Mouse (Mus musculus): ENCODE measurements around the gene Hsh2d. TPM values are rescaled to one million over a fixed set of nuclear protein-coding genes. Genes with fewer than 3 reads are reported as not detected.

Hsh2d gene
- total and polyA plus RNA-seq, 3 experiments = 0.16 to 2.2 TPM; not detected in 1

- ATAC-seq (ENCODE audit: extremely low read depth, insufficient number of reproducible peaks, low FRiP score, poor library complexity, severe bottlenecking) = no peak
- Histone ChIP-seq H3K4me1 (ENCODE audit: insufficient read depth, low read depth, low read length) (peaks cover 8% of the 10 kb centered on the region; the same call in 1 of the 2 replicates), H3K27me3 (ENCODE audit: insufficient read depth, low read length) (peaks cover 44% of the 10 kb centered on the region), H3K36me3 (replicated peaks) (no peaks in the 10 kb centered on the region), H3K9me3 (replicated peaks) (no peaks in the 10 kb centered on the region), H3K4me3 (ENCODE audit: low read depth, low read length) (no peak overlapping the region)
- TF ChIP-seq POLR2AphosphoS5 (IDR thresholded peaks at IDR 0.05; ENCODE audit: insufficient replicate concordance, low read depth, low read length) (no peak), GATA1 (IDR thresholded peaks at IDR 0.05; ENCODE audit: borderline replicate concordance, low read length) (no peak), CTCF (IDR thresholded peaks at IDR 0.05; ENCODE audit: low read depth, low read length) (no peak), TAL1 (conservative IDR thresholded peaks at IDR 0.05; ENCODE audit: low read depth, low read length) (no peak), GATA2 (IDR thresholded peaks at IDR 0.05; ENCODE audit: borderline replicate concordance, low read depth, low read length) (no peak)
- DNase-seq (ENCODE audit: low spot score) = no peak
Observed at GRCm38 (mm10) chr8:72208582-72208981, 19.1 kb downstream of the Hsh2d start.

DNA sequence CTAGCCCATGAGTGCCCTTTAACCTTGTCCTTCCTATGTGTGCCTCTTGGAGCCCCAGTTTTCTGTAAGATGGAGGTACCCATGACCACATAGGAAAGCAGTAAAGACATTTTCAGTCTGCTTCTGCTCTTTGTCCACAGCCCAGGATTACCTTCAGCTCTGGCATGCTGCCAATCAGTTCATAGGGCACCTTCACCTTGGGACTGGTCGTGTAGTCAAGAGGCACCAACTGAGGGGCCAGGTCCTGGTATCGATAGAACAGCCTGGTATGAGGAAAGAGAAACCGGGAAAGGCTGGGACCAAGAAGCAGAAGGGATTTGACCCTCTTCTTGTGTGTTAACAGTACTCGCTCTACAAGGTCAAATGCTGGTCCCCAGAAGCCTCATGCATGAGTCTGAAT, 20.8 kb downstream of the Hsh2d start:
- TF ChIP-seq CTCF (IDR thresholded peaks at IDR 0.05; ENCODE audit: low read depth, low read length) (no peak), GATA1 (IDR thresholded peaks at IDR 0.05; ENCODE audit: borderline replicate concordance, low read length) (no peak), TAL1 (conservative IDR thresholded peaks at IDR 0.05; ENCODE audit: low read depth, low read length) (no peak), GATA2 (IDR thresholded peaks at IDR 0.05; ENCODE audit: borderline replicate concordance, low read depth, low read length) (no peak), POLR2AphosphoS5 (IDR thresholded peaks at IDR 0.05; ENCODE audit: insufficient replicate concordance, low read depth, low read length) (no peak)
- Histone ChIP-seq H3K9me3 (replicated peaks) (no peaks in the 10 kb centered on the region), H3K36me3 (replicated peaks) (no peaks in the 10 kb centered on the region), H3K4me1 (ENCODE audit: insufficient read depth, low read depth, low read length) (peaks cover 11% of the 10 kb centered on the region), H3K27me3 (ENCODE audit: insufficient read depth, low read length) (peaks cover 43% of the 10 kb centered on the region), H3K4me3 (ENCODE audit: low read depth, low read length) (no peak overlapping the region)
- ATAC-seq (ENCODE audit: extremely low read depth, insufficient number of reproducible peaks, low FRiP score, poor library complexity, severe bottlenecking) (no peak), DNase-seq (ENCODE audit: low spot score) (no peak)

GRCm38 (mm10) chr8:72210710-72211109, 21.3 kb downstream of the Hsh2d start:
- peaks cover 15% of the 10 kb centered on the region for H3K4me1 ChIP-seq (ENCODE audit: insufficient read depth, low read depth, low read length)
- H3K27me3 ChIP-seq (ENCODE audit: insufficient read depth, low read length) = peaks cover 38% of the 10 kb centered on the region
- H3K9me3 ChIP-seq (replicated peaks) = no peaks in the 10 kb centered on the region
- ATAC-seq (ENCODE audit: extremely low read depth, insufficient number of reproducible peaks, low FRiP score, poor library complexity, severe bottlenecking) = no peak
- H3K36me3 ChIP-seq (replicated peaks) = no peaks in the 10 kb centered on the region
- no peak overlapping the region for H3K4me3 ChIP-seq (ENCODE audit: low read depth, low read length)
- no peak for TF ChIP-seq POLR2AphosphoS5 (IDR thresholded peaks at IDR 0.05; ENCODE audit: insufficient replicate concordance, low read depth, low read length)
- no peak for TF ChIP-seq CTCF (IDR thresholded peaks at IDR 0.05; ENCODE audit: low read depth, low read length)
- TF ChIP-seq GATA2 (IDR thresholded peaks at IDR 0.05; ENCODE audit: borderline replicate concordance, low read depth, low read length) = no peak
- no peak for TF ChIP-seq GATA1 (IDR thresholded peaks at IDR 0.05; ENCODE audit: borderline replicate concordance, low read length)
- no peak for TF ChIP-seq TAL1 (conservative IDR thresholded peaks at IDR 0.05; ENCODE audit: low read depth, low read length)
- no peak for DNase-seq (ENCODE audit: low spot score)

- ATAC-seq (ENCODE audit: extremely low read depth, insufficient number of reproducible peaks, low FRiP score, poor library complexity, severe bottlenecking) (no peak), DNase-seq (ENCODE audit: low spot score) (no peak)
- no peak overlapping the region for H3K4me3 ChIP-seq (ENCODE audit: low read depth, low read length)
- no peaks in the 10 kb centered on the region for H3K9me3 ChIP-seq (replicated peaks)
- H3K4me1 ChIP-seq (ENCODE audit: insufficient read depth, low read depth, low read length) = peaks cover 24% of the 10 kb centered on the region
- peaks cover 36% of the 10 kb centered on the region for H3K27me3 ChIP-seq (ENCODE audit: insufficient read depth, low read length)
- no peaks in the 10 kb centered on the region for H3K36me3 ChIP-seq (replicated peaks)
- TF ChIP-seq TAL1 (conservative IDR thresholded peaks at IDR 0.05; ENCODE audit: low read depth, low read length) (no peak), CTCF (IDR thresholded peaks at IDR 0.05; ENCODE audit: low read depth, low read length) (no peak), GATA2 (IDR thresholded peaks at IDR 0.05; ENCODE audit: borderline replicate concordance, low read depth, low read length) (no peak), POLR2AphosphoS5 (IDR thresholded peaks at IDR 0.05; ENCODE audit: insufficient replicate concordance, low read depth, low read length) (no peak), GATA1 (IDR thresholded peaks at IDR 0.05; ENCODE audit: borderline replicate concordance, low read length) (no peak)
Observed at GRCm38 (mm10) chr8:72211846-72212245, 22.4 kb downstream of the Hsh2d start.

DNA sequence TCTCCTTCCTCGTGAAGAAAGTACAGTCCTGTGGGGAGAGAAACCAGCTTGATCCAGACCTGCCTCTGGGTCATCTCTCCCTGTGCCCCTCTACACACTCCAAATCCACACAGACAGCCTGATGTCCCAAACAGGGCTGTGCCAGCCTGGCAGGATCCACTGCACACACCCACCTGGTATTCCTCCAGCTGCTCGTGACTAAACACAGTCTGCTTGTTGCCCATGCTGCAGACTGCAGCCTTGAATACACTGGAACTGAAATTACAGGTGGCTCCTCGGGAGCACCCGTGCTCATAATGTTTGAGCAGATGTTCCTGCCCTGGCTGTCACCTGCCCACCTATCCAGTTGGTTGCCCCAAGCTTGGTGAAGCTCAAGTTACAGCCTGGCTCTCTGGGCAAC, 23.3 kb downstream of the Hsh2d start, which contains the start of gene Cib3:
TSS of gene Cib3 (minus strand) at position 87 of the 400 bp plus-strand sequence.
- peaks cover 24% of the 10 kb centered on the region for H3K4me1 ChIP-seq (ENCODE audit: insufficient read depth, low read depth, low read length)

DNA sequence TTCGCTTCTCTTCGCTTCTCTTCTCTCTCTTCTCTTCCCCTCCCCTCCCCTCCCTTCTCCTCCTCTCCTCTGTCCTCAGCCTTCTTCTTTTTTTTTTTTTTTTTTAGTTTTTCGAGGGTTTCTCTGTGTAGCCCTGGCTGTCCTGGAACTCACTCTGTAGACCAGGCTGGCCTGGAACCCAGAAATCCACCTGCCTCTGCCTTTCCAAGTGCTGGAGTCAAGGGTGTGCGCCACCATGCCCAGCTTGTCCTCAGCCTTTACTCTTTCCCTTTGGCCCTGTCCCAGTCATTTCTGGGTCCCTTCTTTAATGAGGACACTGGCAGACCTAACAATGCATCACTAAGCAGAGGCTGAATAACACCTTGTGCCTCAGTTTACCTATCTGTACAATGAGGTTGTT, 24.1 kb downstream of the Hsh2d start, which contains the start of gene Gm11034:
TSS of gene Gm11034 (minus strand) at position 101 of the 400 bp plus-strand sequence.
- Histone ChIP-seq H3K9me3 (replicated peaks) (no peaks in the 10 kb centered on the region), H3K4me1 (ENCODE audit: insufficient read depth, low read depth, low read length) (peaks cover 29% of the 10 kb centered on the region), H3K36me3 (replicated peaks) (no peaks in the 10 kb centered on the region), H3K4me3 (ENCODE audit: low read depth, low read length) (no peak within 1 kb of the TSS), H3K27me3 (ENCODE audit: insufficient read depth, low read length) (peaks cover 30% of the 10 kb centered on the region)
- no peak for DNase-seq (ENCODE audit: low spot score)
- TF ChIP-seq CTCF (IDR thresholded peaks at IDR 0.05; ENCODE audit: low read depth, low read length) (no peak), POLR2AphosphoS5 (IDR thresholded peaks at IDR 0.05; ENCODE audit: insufficient replicate concordance, low read depth, low read length) (no peak)
- ATAC-seq (ENCODE audit: extremely low read depth, insufficient number of reproducible peaks, low FRiP score, poor library complexity, severe bottlenecking) = no peak

More for the DNA sequence above, 23.3 kb downstream of the Hsh2d start, which contains the start of gene Cib3:
- peaks cover 30% of the 10 kb centered on the region for H3K27me3 ChIP-seq (ENCODE audit: insufficient read depth, low read length)
- TF ChIP-seq TAL1 (conservative IDR thresholded peaks at IDR 0.05; ENCODE audit: low read depth, low read length) = no peak
- TF ChIP-seq GATA1 (IDR thresholded peaks at IDR 0.05; ENCODE audit: borderline replicate concordance, low read length) = no peak
- no peak for TF ChIP-seq CTCF (IDR thresholded peaks at IDR 0.05; ENCODE audit: low read depth, low read length)
- TF ChIP-seq POLR2AphosphoS5 (IDR thresholded peaks at IDR 0.05; ENCODE audit: insufficient replicate concordance, low read depth, low read length) = no peak
- no peak for TF ChIP-seq GATA2 (IDR thresholded peaks at IDR 0.05; ENCODE audit: borderline replicate concordance, low read depth, low read length)
- ATAC-seq (ENCODE audit: extremely low read depth, insufficient number of reproducible peaks, low FRiP score, poor library complexity, severe bottlenecking) (no peak), DNase-seq (ENCODE audit: low spot score) (no peak)
- H3K36me3 ChIP-seq (replicated peaks) = no peaks in the 10 kb centered on the region
- H3K4me3 ChIP-seq (ENCODE audit: low read depth, low read length) = no peak within 1 kb of the TSS
- H3K9me3 ChIP-seq (replicated peaks) = no peaks in the 10 kb centered on the region

Data from G1E (cell line).